Mouse (Mus musculus): ENCODE data around the gene Zcchc4.

GRCm38 (mm10) chr5:52783251-52783620 is 8.0 kb downstream of the Zcchc4 start:
- TF ChIP-seq ETS1 (IDR thresholded peaks at IDR 0.05; ENCODE audit: low read depth, low read length) = no peak
- no peak for TF ChIP-seq SIN3A (IDR thresholded peaks at IDR 0.05; ENCODE audit: low read length)
- TF ChIP-seq CTCF (IDR thresholded peaks at IDR 0.05 in 2 of 3, conservative IDR thresholded peaks at IDR 0.05 in 1 of 3; ENCODE audit: control insufficient read depth in 1 of 3, insufficient read depth in 1 of 3, low read depth in 2 of 3, low read length in 3 of 3, poor library complexity in 1 of 3, severe bottlenecking in 1 of 3) = no peak
- TF ChIP-seq POLR2A (IDR thresholded peaks at IDR 0.05; ENCODE audit: control insufficient read depth in 1 of 2, insufficient read depth in 1 of 2, low read depth in 1 of 2, low read length in 2 of 2, poor library complexity in 1 of 2) = no peak
- TF ChIP-seq UBTF (IDR thresholded peaks at IDR 0.05; ENCODE audit: borderline replicate concordance, insufficient read depth, low read depth, low read length) = no peak
- no peak for TF ChIP-seq EP300 (IDR thresholded peaks at IDR 0.05; ENCODE audit: low read depth in 1 of 2, low read length in 2 of 2)
- no peak for TF ChIP-seq CHD2 (IDR thresholded peaks at IDR 0.05; ENCODE audit: low read length)
- TF ChIP-seq MYC (IDR thresholded peaks at IDR 0.05; ENCODE audit: low read depth, low read length) = no peak
- TF ChIP-seq ZNF384 (IDR thresholded peaks at IDR 0.05; ENCODE audit: low read depth, low read length) = no peak
- no peak for TF ChIP-seq RAD21 (IDR thresholded peaks at IDR 0.05; ENCODE audit: low read depth, low read length)
- TF ChIP-seq SMC3 (IDR thresholded peaks at IDR 0.05; ENCODE audit: low read depth, low read length) = no peak
- TF ChIP-seq TCF12 (IDR thresholded peaks at IDR 0.05; ENCODE audit: low read depth, low read length) = no peak
- no peak for TF ChIP-seq MXI1 (IDR thresholded peaks at IDR 0.05; ENCODE audit: low read depth, low read length)
- TF ChIP-seq USF1 (IDR thresholded peaks at IDR 0.05; ENCODE audit: low read depth, low read length) = no peak

Measured in MEL (cell line).